Mouse (Mus musculus) lung, embryonic 14.5 days (tissue): ENCODE data around the gene S100a8. TPM values are rescaled to one million over a fixed set of nuclear protein-coding genes. Genes with fewer than 3 reads are reported as not detected.

Experiments used
- ATAC-seq: fragments of 200-750 bp; cut with Nextera tagmentation; 2 replicates; pipeline ENCODE4 v1.8.0; 2017; ENCODE audit warnings: mild to moderate bottlenecking, moderate TSS enrichment, moderate library complexity; ENCODE audit not compliant: insufficient read depth
- DNase-seq: peaks from one replicate; pipeline ENCODE4 v3.0.0-alpha.2; 2015
- H3K27ac ChIP-seq: fragments of 300-500 bp; sonication (generic); 2 replicates; pipeline ENCODE4 v1.5.1; 2014; ENCODE audit warnings: low read depth, mild to moderate bottlenecking, moderate library complexity
- H3K27me3 ChIP-seq: fragments of 300-500 bp; sonication (generic); 2 replicates; pipeline ENCODE4 v1.6.1; 2014; ENCODE audit warnings: low read length, control low read depth; ENCODE audit not compliant: insufficient read depth
- H3K36me3 ChIP-seq: fragments of 300-500 bp; sonication (generic); 2 replicates; pipeline ENCODE4 v1.6.1; 2014; ENCODE audit warnings: control low read depth; ENCODE audit not compliant: insufficient read depth
- H3K4me1 ChIP-seq: fragments of 300-500 bp; sonication (generic); 2 replicates; pipeline ENCODE4 v1.6.1; 2014; ENCODE audit warnings: antibody characterized with exemption, control low read depth; ENCODE audit not compliant: insufficient read depth
- H3K4me2 ChIP-seq: fragments of 300-500 bp; sonication (generic); 2 replicates; pipeline ENCODE4 v1.6.1; 2014; ENCODE audit warnings: mild to moderate bottlenecking
- H3K4me3 ChIP-seq: fragments of 300-500 bp; sonication (generic); 2 replicates; pipeline ENCODE4 v1.5.1; 2014; ENCODE audit warnings: low read depth, low read length
- H3K9ac ChIP-seq: fragments of 300-500 bp; sonication (generic); 2 replicates; pipeline ENCODE4 v1.6.1; 2014
- H3K9me3 ChIP-seq: fragments of 300-500 bp; sonication (generic); 2 replicates; pipeline ENCODE4 v1.6.1; 2016; ENCODE audit warnings: low read depth, low read length, control low read depth
- CTCF ChIP-seq: IDR thresholded peaks from 2 replicates; pipeline ENCODE4 v1.5.1; 2016; ENCODE audit warnings: antibody characterized with exemption, low read depth
- WGBS: fragments of 180-500 bp; shearing (Covaris S2); extraction: QIAGEN DNeasy Blood & Tissue Kit; methylation state at CpG from one replicate; pipeline ENCODE4 v1.1.7; 2014; 5-methylcytosine and 5-hydroxymethylcytosine counted together
- polyA plus RNA-seq: library from polyadenylated mRNA; unstranded; fragments of >200 nt; fragmentation: Nextera tagmentation; extraction: Ambion mirVana; gene quantifications from 2 replicates; pipeline ENCODE4 v1.2.1, GENCODE M21; 2014

Gene S100a8
- polyA plus RNA-seq, 1 experiment from 2014 or later = 5.6 TPM

DNA sequence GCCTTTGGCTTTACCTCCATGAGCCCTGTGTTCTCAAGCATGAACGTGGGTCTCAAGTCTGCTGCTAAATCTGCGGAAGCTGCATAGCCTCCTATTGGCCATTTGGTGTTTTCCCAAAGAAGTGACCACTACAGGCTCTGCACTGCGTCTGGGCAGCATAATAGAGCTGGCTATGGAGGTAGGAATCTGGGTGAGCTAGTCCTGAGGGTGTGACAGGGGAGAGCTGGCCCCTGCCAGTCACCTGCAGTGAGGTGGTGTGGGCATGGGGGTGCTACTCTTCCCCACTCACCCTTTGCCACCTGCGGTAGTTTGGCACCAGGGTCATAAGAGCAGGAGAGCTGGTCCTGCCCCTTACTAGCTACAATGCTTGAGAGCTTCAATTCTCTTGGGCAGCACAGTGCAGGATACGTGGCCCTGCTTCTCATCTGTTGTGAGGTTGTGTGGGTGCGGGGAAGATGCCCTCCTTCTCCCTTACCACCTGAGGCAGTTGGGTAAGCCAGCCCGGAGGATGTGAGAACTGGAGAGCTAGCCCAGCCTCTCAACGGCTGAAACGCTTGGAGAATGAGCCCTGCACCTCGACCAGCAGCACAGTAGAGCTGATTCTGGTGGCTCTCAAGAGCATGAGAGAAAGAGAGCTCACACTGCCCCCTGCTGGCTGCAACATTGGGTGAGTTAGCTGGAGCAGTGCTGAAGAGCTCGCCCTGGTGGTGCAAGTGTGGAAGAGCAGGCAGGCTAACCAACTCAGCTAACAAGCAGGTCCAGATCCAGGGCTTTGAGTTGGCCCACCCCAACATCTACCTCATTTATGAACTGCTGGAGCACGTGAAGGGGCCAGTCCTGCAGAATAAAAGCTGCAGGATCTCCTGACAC is 41.0 kb downstream of the S100a8 start:
- Histone ChIP-seq H3K4me1 (no peaks in the 10 kb centered on the region), H3K36me3 (no peaks in the 10 kb centered on the region), H3K4me3 (no peak overlapping the region), H3K9ac (no peak overlapping the region), H3K27me3 (no peaks in the 10 kb centered on the region), H3K27ac (no peak overlapping the region), H3K4me2 (no peak overlapping the region), H3K9me3 (no peaks in the 10 kb centered on the region)
- DNase-seq (peak; percentile 92), ATAC-seq (peak; percentile 76)
- peak; percentile 99 for TF ChIP-seq CTCF
- 40% methylated on average over 12 of the region's 12 CpGs for WGBS

Other genes starting within 250 kb of the S100a8 start
- 38.5 and 40.5 TPM in 2 replicates for gene Ints3, start 235.4 kb upstream of the S100a8 start, polyA plus RNA-seq
- gene Npr1, start 203.1 kb upstream of the S100a8 start, polyA plus RNA-seq = 17.8 and 19.3 TPM in 2 replicates
- gene Ilf2, start 192.9 kb upstream of the S100a8 start, polyA plus RNA-seq = 232 and 240 TPM in 2 replicates
- gene Snapin, start 177.9 kb upstream of the S100a8 start, polyA plus RNA-seq = 68.0 and 74.7 TPM in 2 replicates
- 103 and 109 TPM in 2 replicates for gene Chtop, start 159.5 kb upstream of the S100a8 start, polyA plus RNA-seq
- 28.0 and 33.9 TPM in 2 replicates for gene S100a1, start 154.6 kb upstream of the S100a8 start, polyA plus RNA-seq
- 27.3 and 32.2 TPM in 2 replicates for gene S100a13, start 154.5 kb upstream of the S100a8 start, polyA plus RNA-seq
- gene S100a14, start 142.1 kb upstream of the S100a8 start, polyA plus RNA-seq = 1.2 and 1.6 TPM in 2 replicates
- 161 and 175 TPM in 2 replicates for gene S100a16, start 131.7 kb upstream of the S100a8 start, polyA plus RNA-seq
- 0.12 and 0.49 TPM in 2 replicates for gene S100a3, start 108.4 kb upstream of the S100a8 start, polyA plus RNA-seq
- not detected in 2 replicates for gene S100a2, start 78.7 kb upstream of the S100a8 start, polyA plus RNA-seq
- not detected in 2 replicates for gene Gm42674, start 67.1 kb upstream of the S100a8 start, polyA plus RNA-seq
- gene S100a4, start 65.2 kb upstream of the S100a8 start, polyA plus RNA-seq = 3.1 and 3.7 TPM in 2 replicates
- gene S100a5, start 60.5 kb upstream of the S100a8 start, polyA plus RNA-seq = not detected in 2 replicates
- gene S100a6, start 56.1 kb upstream of the S100a8 start, polyA plus RNA-seq = 84.2 and 100 TPM in 2 replicates
- not detected in 2 replicates for gene S100a7a, start 15.0 kb upstream of the S100a8 start, polyA plus RNA-seq
- gene S100a9, start 26.7 kb downstream of the S100a8 start, polyA plus RNA-seq = 1.9 and 14.0 TPM in 2 replicates
- not detected in 2 replicates for gene Pglyrp4, start 57.9 kb downstream of the S100a8 start, polyA plus RNA-seq
- gene Gm5849, start 108.9 kb downstream of the S100a8 start, polyA plus RNA-seq = not detected in 2 replicates